Mouse (Mus musculus) limb, embryonic 15.5 days (tissue): ENCODE data around the gene Ptprg. TPM values are rescaled to one million over a fixed set of nuclear protein-coding genes. Genes with fewer than 3 reads are reported as not detected.

Experiments
- ATAC-seq: fragments of 200-750 bp; cut with Nextera tagmentation; 2 replicates; pipeline ENCODE4 v1.8.0; 2017; ENCODE audit warnings: low read depth, moderate TSS enrichment; ENCODE audit not compliant: insufficient number of reproducible peaks, low FRiP score, low TSS enrichment
- H3K27ac ChIP-seq: fragments of 300-500 bp; sonication (generic); 2 replicates; pipeline ENCODE4 v1.5.1; 2015; ENCODE audit warnings: moderate library complexity, mild to moderate bottlenecking, inconsistent platforms
- H3K27me3 ChIP-seq: fragments of 300-500 bp; sonication (generic); 2 replicates; pipeline ENCODE4 v1.6.1; 2015; ENCODE audit warnings: inconsistent platforms
- H3K36me3 ChIP-seq: fragments of 300-500 bp; sonication (generic); 2 replicates; pipeline ENCODE4 v1.6.1; 2015; ENCODE audit warnings: inconsistent platforms
- H3K4me1 ChIP-seq: fragments of 300-500 bp; sonication (generic); 2 replicates; pipeline ENCODE4 v1.6.1; 2015; ENCODE audit warnings: inconsistent platforms
- H3K4me2 ChIP-seq: fragments of 300-500 bp; sonication (generic); 2 replicates; pipeline ENCODE4 v1.6.1; 2015; ENCODE audit warnings: mild to moderate bottlenecking, inconsistent platforms
- H3K4me3 ChIP-seq: fragments of 300-500 bp; sonication (generic); 2 replicates; pipeline ENCODE4 v1.5.1; 2015; ENCODE audit warnings: mild to moderate bottlenecking, inconsistent platforms
- H3K9ac ChIP-seq: fragments of 300-500 bp; sonication (generic); 2 replicates; pipeline ENCODE4 v1.6.1; 2015; ENCODE audit warnings: inconsistent platforms
- H3K9me3 ChIP-seq: fragments of 300-500 bp; sonication (generic); 2 replicates; pipeline ENCODE4 v1.6.1; 2016; ENCODE audit warnings: inconsistent platforms
- WGBS: fragments of 180-500 bp; shearing (Covaris S2); methylation state at CpG from one replicate; pipeline ENCODE4 v1.1.7; 2015; 5-methylcytosine and 5-hydroxymethylcytosine counted together
- polyA plus RNA-seq: library from polyadenylated mRNA; unstranded; fragments of >200 nt; fragmentation: Nextera tagmentation; extraction: Ambion mirVana; gene quantifications from 2 replicates; pipeline ENCODE4 v1.2.1, GENCODE M21; 2015

Gene Ptprg
- polyA plus RNA-seq, 1 experiment from 2014 or later, result 27.3 TPM

- WGBS, result 69% methylated on average over 3 of the region's 3 CpGs
- Histone ChIP-seq H3K4me2 (no peak overlapping the region), H3K9me3 (no peaks in the 10 kb centered on the region), H3K36me3 (no peaks in the 10 kb centered on the region), H3K4me1 (peaks cover under 1% of the 10 kb centered on the region), H3K27me3 (no peaks in the 10 kb centered on the region), H3K4me3 (no peak overlapping the region), H3K27ac (no peak overlapping the region), H3K9ac (no peak overlapping the region)
- no peak for ATAC-seq
Measured at GRCm38 (mm10) chr14:11852896-11853295, 299.6 kb downstream of the Ptprg start.

GRCm38 (mm10) chr14:11855499-11855898 lies 302.2 kb downstream of the Ptprg start:
- H3K9ac ChIP-seq, result no peak overlapping the region
- H3K9me3 ChIP-seq, result no peaks in the 10 kb centered on the region
- no peak for ATAC-seq

GRCm38 (mm10) chr14:11857928-11858481 lies 304.7 kb downstream of the Ptprg start:
- H3K9me3 ChIP-seq, result no peaks in the 10 kb centered on the region
- no peak overlapping the region for H3K9ac ChIP-seq
- H3K27me3 ChIP-seq, result no peaks in the 10 kb centered on the region
- peaks cover 11% of the 10 kb centered on the region for H3K4me1 ChIP-seq
- WGBS, result 47% methylated on average over 3 of the region's 3 CpGs
- no peak overlapping the region for H3K4me2 ChIP-seq
- H3K36me3 ChIP-seq, result no peaks in the 10 kb centered on the region
- no peak overlapping the region for H3K4me3 ChIP-seq
- ATAC-seq, result no peak
- H3K27ac ChIP-seq, result no peak overlapping the region

More at GRCm38 (mm10) chr14:11855499-11855898, 302.2 kb downstream of the Ptprg start:
- Histone ChIP-seq H3K27ac (no peak overlapping the region), H3K36me3 (no peaks in the 10 kb centered on the region), H3K4me3 (no peak overlapping the region), H3K27me3 (no peaks in the 10 kb centered on the region), H3K4me2 (no peak overlapping the region), H3K4me1 (peaks cover 4% of the 10 kb centered on the region)

GRCm38 (mm10) chr14:11863286-11863685 lies 310.0 kb downstream of the Ptprg start:
- Histone ChIP-seq H3K27me3 (no peaks in the 10 kb centered on the region), H3K4me1 (peaks cover 30% of the 10 kb centered on the region), H3K4me3 (no peak overlapping the region), H3K36me3 (no peaks in the 10 kb centered on the region), H3K9me3 (no peaks in the 10 kb centered on the region), H3K4me2 (no peak overlapping the region), H3K9ac (no peak overlapping the region), H3K27ac (no peak overlapping the region)
- WGBS, result 67% methylated on average over 3 of the region's 3 CpGs
- ATAC-seq, result no peak

GRCm38 (mm10) chr14:11864840-11865239 lies 311.5 kb downstream of the Ptprg start:
- H3K36me3 ChIP-seq, result no peaks in the 10 kb centered on the region
- H3K4me3 ChIP-seq, result no peak overlapping the region
- ATAC-seq, result no peak
- peaks cover 30% of the 10 kb centered on the region for H3K4me1 ChIP-seq
- no peak overlapping the region for H3K4me2 ChIP-seq
- 24% methylated on average over 3 of the region's 3 CpGs for WGBS
- H3K27ac ChIP-seq, result no peak overlapping the region
- H3K27me3 ChIP-seq, result no peaks in the 10 kb centered on the region
- H3K9ac ChIP-seq, result no peak overlapping the region
- no peaks in the 10 kb centered on the region for H3K9me3 ChIP-seq

- no peak overlapping the region for H3K4me3 ChIP-seq
- no peak overlapping the region for H3K4me2 ChIP-seq
- no peaks in the 10 kb centered on the region for H3K9me3 ChIP-seq
- H3K36me3 ChIP-seq, result no peaks in the 10 kb centered on the region
- ATAC-seq, result no peak
- H3K27ac ChIP-seq, result no peak overlapping the region
- H3K27me3 ChIP-seq, result no peaks in the 10 kb centered on the region
- WGBS, result 20% methylated on average over 5 of the region's 5 CpGs
- H3K9ac ChIP-seq, result no peak overlapping the region
- H3K4me1 ChIP-seq, result peaks cover 30% of the 10 kb centered on the region
Measured at GRCm38 (mm10) chr14:11865332-11865731, 312.0 kb downstream of the Ptprg start.

- Histone ChIP-seq H3K4me3 (no peak overlapping the region), H3K9ac (no peak overlapping the region), H3K4me1 (peaks cover 30% of the 10 kb centered on the region), H3K27me3 (no peaks in the 10 kb centered on the region), H3K36me3 (no peaks in the 10 kb centered on the region), H3K27ac (no peak overlapping the region), H3K4me2 (no peak overlapping the region), H3K9me3 (no peaks in the 10 kb centered on the region)
- 73% methylated on average over 6 of the region's 6 CpGs for WGBS
- ATAC-seq, result no peak
Measured at GRCm38 (mm10) chr14:11865872-11866271, 312.5 kb downstream of the Ptprg start.

- ATAC-seq, result no peak
- Histone ChIP-seq H3K27me3 (no peaks in the 10 kb centered on the region), H3K27ac (no peak overlapping the region), H3K9me3 (no peaks in the 10 kb centered on the region), H3K4me2 (no peak overlapping the region), H3K4me3 (no peak overlapping the region), H3K36me3 (no peaks in the 10 kb centered on the region), H3K4me1 (peaks cover 30% of the 10 kb centered on the region), H3K9ac (no peak overlapping the region)
- WGBS, result 60% methylated on average over 7 of the region's 7 CpGs
Measured at GRCm38 (mm10) chr14:11866416-11866815, 313.1 kb downstream of the Ptprg start.

- WGBS, result 63% methylated on average over 6 of the region's 6 CpGs
- Histone ChIP-seq H3K4me3 (no peak overlapping the region), H3K27me3 (no peaks in the 10 kb centered on the region), H3K9me3 (no peaks in the 10 kb centered on the region), H3K27ac (no peak overlapping the region), H3K9ac (no peak overlapping the region), H3K36me3 (no peaks in the 10 kb centered on the region), H3K4me2 (no peak overlapping the region), H3K4me1 (peaks cover 26% of the 10 kb centered on the region)
- no peak for ATAC-seq
Measured at GRCm38 (mm10) chr14:11868636-11869035, 315.3 kb downstream of the Ptprg start.

GRCm38 (mm10) chr14:11871752-11872344 lies 318.5 kb downstream of the Ptprg start:
- H3K36me3 ChIP-seq, result no peaks in the 10 kb centered on the region
- H3K4me2 ChIP-seq, result no peak overlapping the region
- ATAC-seq, result no peak
- H3K4me1 ChIP-seq, result peaks cover 10% of the 10 kb centered on the region
- H3K27ac ChIP-seq, result no peak overlapping the region; the same call in 1 of the 2 replicates
- H3K9ac ChIP-seq, result no peak overlapping the region
- no peak overlapping the region for H3K4me3 ChIP-seq
- H3K27me3 ChIP-seq, result no peaks in the 10 kb centered on the region
- WGBS, result 33% methylated on average over 8 of the region's 8 CpGs
- H3K9me3 ChIP-seq, result no peaks in the 10 kb centered on the region

GRCm38 (mm10) chr14:11874266-11874665 lies 320.9 kb downstream of the Ptprg start:
- 86% methylated on average over 6 of the region's 6 CpGs for WGBS
- Histone ChIP-seq H3K36me3 (no peaks in the 10 kb centered on the region), H3K4me3 (no peak overlapping the region), H3K27me3 (no peaks in the 10 kb centered on the region), H3K9me3 (no peaks in the 10 kb centered on the region), H3K4me1 (peaks cover 10% of the 10 kb centered on the region), H3K9ac (no peak overlapping the region), H3K4me2 (no peak overlapping the region), H3K27ac (no peak overlapping the region)
- ATAC-seq, result no peak

- Histone ChIP-seq H3K27me3 (no peaks in the 10 kb centered on the region), H3K4me3 (no peak overlapping the region), H3K27ac (no peak overlapping the region), H3K4me2 (no peak overlapping the region), H3K9me3 (no peaks in the 10 kb centered on the region), H3K4me1 (peaks cover 10% of the 10 kb centered on the region), H3K9ac (no peak overlapping the region), H3K36me3 (no peaks in the 10 kb centered on the region)
- ATAC-seq, result no peak
- WGBS, result 72% methylated on average over 11 of the region's 11 CpGs
Measured at GRCm38 (mm10) chr14:11874960-11875889, 321.9 kb downstream of the Ptprg start.
